Mouse (Mus musculus) limb, embryonic 12.5 days (tissue): ENCODE measurements around the gene Ttc4. TPM values are rescaled to one million over a fixed set of nuclear protein-coding genes. Genes with fewer than 3 reads are reported as not detected.

Experiments used
- ATAC-seq: fragments of 200-750 bp; cut with Nextera tagmentation; 2 replicates; pipeline ENCODE4 v1.8.0; 2017; ENCODE audit warnings: low read depth, moderate TSS enrichment; ENCODE audit not compliant: insufficient number of reproducible peaks, insufficient read depth, low FRiP score, low TSS enrichment
- H3K27ac ChIP-seq: fragments of 300-500 bp; sonication (generic); 2 replicates; pipeline ENCODE4 v1.5.1; 2016; ENCODE audit warnings: mild to moderate bottlenecking, moderate library complexity
- H3K27me3 ChIP-seq: fragments of 300-500 bp; sonication (generic); 2 replicates; pipeline ENCODE4 v1.6.1; 2016; ENCODE audit warnings: mild to moderate bottlenecking, moderate library complexity
- H3K36me3 ChIP-seq: fragments of 300-500 bp; sonication (generic); 2 replicates; pipeline ENCODE4 v1.6.1; 2016; ENCODE audit warnings: mild to moderate bottlenecking, moderate library complexity
- H3K4me1 ChIP-seq: fragments of 300-500 bp; sonication (generic); replicated peaks from 2 replicates; pipeline ENCODE4 v1.6.1; 2016
- H3K4me2 ChIP-seq: fragments of 300-500 bp; sonication (generic); 2 replicates; pipeline ENCODE4 v1.6.1; 2016; ENCODE audit warnings: mild to moderate bottlenecking, moderate library complexity
- H3K4me3 ChIP-seq: fragments of 300-500 bp; sonication (generic); replicated peaks from 2 replicates; pipeline ENCODE4 v1.5.1; 2016; ENCODE audit warnings: mild to moderate bottlenecking
- H3K9ac ChIP-seq: fragments of 300-500 bp; sonication (generic); replicated peaks from 2 replicates; pipeline ENCODE4 v1.6.1; 2016; ENCODE audit warnings: mild to moderate bottlenecking, moderate library complexity
- H3K9me3 ChIP-seq: fragments of 300-500 bp; sonication (generic); 2 replicates; pipeline ENCODE4 v1.6.1; 2016; ENCODE audit warnings: mild to moderate bottlenecking, moderate library complexity
- WGBS: fragments of 180-500 bp; shearing (Covaris S2); methylation state at CpG from one replicate; pipeline ENCODE4 v1.1.7; 2016; 5-methylcytosine and 5-hydroxymethylcytosine counted together
- polyA plus RNA-seq: library from polyadenylated mRNA; unstranded; fragments of >200 nt; fragmentation: Nextera tagmentation; extraction: Ambion mirVana; gene quantifications from 2 replicates; pipeline ENCODE4 v1.2.1, GENCODE M21; 2016

Ttc4 gene
- polyA plus RNA-seq, 1 experiment from 2014 or later: 107 TPM

GRCm38 (mm10) chr4:106652546-106652945, 26.2 kb downstream of the Ttc4 start:
- H3K4me3 ChIP-seq: no peak overlapping the region
- no peak for ATAC-seq
- H3K27me3 ChIP-seq: peaks cover 2% of the 10 kb centered on the region; the same call in 1 of the 2 replicates
- H3K36me3 ChIP-seq: peaks cover 41% of the 10 kb centered on the region
- WGBS: 94% methylated on average over 3 of the region's 3 CpGs
- peaks cover 7% of the 10 kb centered on the region; the same call in 1 of the 2 replicates for H3K4me1 ChIP-seq
- H3K9me3 ChIP-seq: no peaks in the 10 kb centered on the region
- H3K9ac ChIP-seq: no peak overlapping the region
- H3K4me2 ChIP-seq: no peak overlapping the region
- H3K27ac ChIP-seq: no peak overlapping the region

GRCm38 (mm10) chr4:106650833-106651527, 27.8 kb downstream of the Ttc4 start, which contains the start of gene Pars2:
Gene Pars2 (plus strand): TSS chr4:106651069.
- Histone ChIP-seq H3K4me1 (peaks cover 16% of the 10 kb centered on the region), H3K4me2 (peak within 1 kb of the TSS; percentile 62), H3K4me3 (peak within 1 kb of the TSS; percentile 57), H3K9me3 (no peaks in the 10 kb centered on the region), H3K9ac (peak within 1 kb of the TSS; percentile 68), H3K27me3 (peaks cover 4% of the 10 kb centered on the region; the same call in 1 of the 2 replicates), H3K27ac (peak within 1 kb of the TSS; percentile 85), H3K36me3 (peaks cover 26% of the 10 kb centered on the region)
- WGBS: 4% methylated on average over 40 of the region's 40 CpGs
- ATAC-seq: peak; percentile 93

- no peaks in the 10 kb centered on the region for H3K36me3 ChIP-seq
- peaks cover 41% of the 10 kb centered on the region for H3K4me1 ChIP-seq
- WGBS: 68% methylated on average over 6 of the region's 6 CpGs
- H3K27me3 ChIP-seq: peaks cover 4% of the 10 kb centered on the region; the same call in 1 of the 2 replicates
- H3K9ac ChIP-seq: no peak overlapping the region
- no peaks in the 10 kb centered on the region for H3K9me3 ChIP-seq
- no peak overlapping the region for H3K4me2 ChIP-seq
- ATAC-seq: no peak
- no peak overlapping the region for H3K27ac ChIP-seq
- no peak overlapping the region for H3K4me3 ChIP-seq
Observed at GRCm38 (mm10) chr4:106647137-106647536, 31.6 kb downstream of the Ttc4 start.

DNA sequence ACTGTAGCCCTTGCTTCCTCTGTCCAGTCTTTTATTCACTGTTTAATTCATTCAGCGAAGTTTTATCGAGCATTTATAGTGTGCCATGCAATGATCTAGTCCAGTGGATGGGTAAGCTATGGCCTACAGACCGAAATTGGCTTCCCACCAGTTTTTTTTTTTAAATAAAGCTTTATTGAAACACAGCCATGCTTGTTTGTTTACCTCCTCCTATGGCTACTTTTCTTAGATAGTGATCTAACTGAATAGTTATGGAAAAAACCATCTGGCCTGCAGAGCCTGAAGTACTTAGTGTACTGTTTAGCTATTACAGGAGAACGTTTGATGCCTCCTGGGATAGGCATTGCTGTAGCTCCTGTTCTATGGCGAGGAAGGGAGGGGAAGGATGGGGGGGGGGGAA, 32.9 kb downstream of the Ttc4 start:
- 72% methylated on average over 5 of the region's 5 CpGs for WGBS
- no peak overlapping the region for H3K4me3 ChIP-seq

GRCm38 (mm10) chr4:106644218-106644610, 34.5 kb downstream of the Ttc4 start:
- Histone ChIP-seq H3K9me3 (peaks cover 5% of the 10 kb centered on the region; the same call in 1 of the 2 replicates), H3K4me2 (peak overlapping the region; percentile 41), H3K9ac (0 out of 2 replicates have a peak overlapping the region, but pooled peaks have one; percentile 31), H3K4me1 (peaks cover 34% of the 10 kb centered on the region), H3K4me3 (no peak overlapping the region), H3K36me3 (no peaks in the 10 kb centered on the region), H3K27ac (peak overlapping the region; percentile 87), H3K27me3 (peaks cover 4% of the 10 kb centered on the region; the same call in 1 of the 2 replicates)
- 68% methylated on average over 6 of the region's 6 CpGs for WGBS
- ATAC-seq: no peak

More for the DNA sequence above, 32.9 kb downstream of the Ttc4 start:
- Histone ChIP-seq H3K36me3 (no peaks in the 10 kb centered on the region), H3K27me3 (peaks cover 4% of the 10 kb centered on the region; the same call in 1 of the 2 replicates), H3K27ac (no peak overlapping the region), H3K4me2 (no peak overlapping the region), H3K9me3 (no peaks in the 10 kb centered on the region), H3K4me1 (peaks cover 34% of the 10 kb centered on the region), H3K9ac (no peak overlapping the region)
- ATAC-seq: no peak

- H3K4me2 ChIP-seq: peak overlapping the region; percentile 41
- peak; percentile 73; the same call in 1 of the 2 replicates for ATAC-seq
- peaks cover 4% of the 10 kb centered on the region; the same call in 1 of the 2 replicates for H3K27me3 ChIP-seq
- peaks cover 5% of the 10 kb centered on the region; the same call in 1 of the 2 replicates for H3K9me3 ChIP-seq
- no peak overlapping the region for H3K4me3 ChIP-seq
- H3K27ac ChIP-seq: peak overlapping the region; percentile 87
- peaks cover 34% of the 10 kb centered on the region for H3K4me1 ChIP-seq
- WGBS: 13% methylated on average over 8 of the region's 8 CpGs
- H3K36me3 ChIP-seq: no peaks in the 10 kb centered on the region
- H3K9ac ChIP-seq: 0 out of 2 replicates have a peak overlapping the region, but pooled peaks have one; percentile 23
Observed at GRCm38 (mm10) chr4:106643483-106644217, 35.1 kb downstream of the Ttc4 start.

DNA sequence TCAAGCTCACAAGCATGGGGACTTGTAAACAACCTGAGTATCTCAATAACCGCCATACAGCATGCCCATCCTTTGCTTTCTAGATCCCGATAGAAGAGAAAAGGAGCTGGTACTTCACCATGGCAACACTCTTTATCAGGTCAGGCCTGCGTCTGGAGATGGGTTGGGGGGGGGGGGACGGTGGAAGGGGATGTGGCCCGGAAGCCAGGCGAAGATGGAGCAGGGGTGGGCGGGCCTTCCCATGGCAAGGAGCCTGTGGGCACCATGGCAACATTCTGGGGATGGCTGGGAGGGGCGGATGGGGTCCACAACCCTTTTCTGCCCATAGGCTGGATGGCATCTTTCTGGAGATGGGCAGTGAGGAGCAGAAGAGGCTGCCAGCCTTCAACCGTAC, 44.7 kb downstream of the Ttc4 start:
- ATAC-seq: no peak

DNA sequence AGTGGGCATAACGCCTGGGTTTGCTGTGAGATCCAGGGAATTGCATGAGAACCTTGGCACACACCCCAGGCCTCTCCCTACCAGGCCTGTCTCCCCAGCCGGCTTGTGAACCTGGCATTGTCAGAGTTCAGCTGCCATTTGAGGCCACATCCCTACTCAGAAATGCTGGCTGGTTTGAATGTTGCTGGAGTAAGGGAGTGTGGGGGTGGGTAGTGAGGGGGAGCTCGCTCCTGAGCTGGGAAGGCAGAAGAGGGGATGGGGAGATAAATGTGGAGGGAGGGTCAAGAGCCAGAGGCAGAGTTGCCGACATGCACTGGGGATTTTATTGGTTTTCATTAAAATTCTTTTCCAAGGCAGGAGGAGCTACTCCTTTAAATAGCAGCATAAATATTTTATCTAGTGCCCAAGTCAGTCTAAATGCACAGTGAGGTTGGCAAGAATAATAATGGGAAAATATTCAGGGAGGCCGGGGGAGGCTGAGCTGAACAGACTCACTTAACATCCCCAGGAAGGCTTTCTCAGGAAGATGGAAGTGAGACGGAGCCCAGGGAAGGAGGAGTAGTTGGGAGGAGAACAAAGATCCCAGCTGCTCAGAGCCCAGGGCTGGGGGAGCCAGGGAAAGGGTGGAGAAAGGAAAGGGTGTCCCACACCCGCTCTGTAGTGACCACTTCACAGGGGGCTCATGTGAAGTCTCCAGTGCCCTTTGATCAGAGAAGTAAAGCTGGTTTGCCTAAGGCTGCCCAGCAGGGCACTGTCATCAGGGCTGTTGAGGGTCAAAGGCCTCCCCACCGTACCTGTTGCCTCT, 45.3 kb downstream of the Ttc4 start:
- H3K9me3 ChIP-seq: no peaks in the 10 kb centered on the region
- WGBS: 25% methylated on average over 8 of the region's 8 CpGs
- peak overlapping the region; percentile 56 for H3K27ac ChIP-seq
- H3K9ac ChIP-seq: no peak overlapping the region
- no peak for ATAC-seq
- H3K4me2 ChIP-seq: no peak overlapping the region
- no peaks in the 10 kb centered on the region for H3K36me3 ChIP-seq
- H3K4me3 ChIP-seq: no peak overlapping the region
- peaks cover 6% of the 10 kb centered on the region for H3K27me3 ChIP-seq
- peaks cover 25% of the 10 kb centered on the region for H3K4me1 ChIP-seq

More for the DNA sequence above, 44.7 kb downstream of the Ttc4 start:
- Histone ChIP-seq H3K9ac (no peak overlapping the region), H3K4me1 (peaks cover 25% of the 10 kb centered on the region), H3K27ac (peak overlapping the region; percentile 56), H3K4me2 (no peak overlapping the region), H3K9me3 (no peaks in the 10 kb centered on the region; the same call in 1 of the 2 replicates), H3K27me3 (peaks cover 6% of the 10 kb centered on the region), H3K36me3 (no peaks in the 10 kb centered on the region), H3K4me3 (no peak overlapping the region)
- WGBS: 47% methylated on average over 9 of the region's 9 CpGs

DNA sequence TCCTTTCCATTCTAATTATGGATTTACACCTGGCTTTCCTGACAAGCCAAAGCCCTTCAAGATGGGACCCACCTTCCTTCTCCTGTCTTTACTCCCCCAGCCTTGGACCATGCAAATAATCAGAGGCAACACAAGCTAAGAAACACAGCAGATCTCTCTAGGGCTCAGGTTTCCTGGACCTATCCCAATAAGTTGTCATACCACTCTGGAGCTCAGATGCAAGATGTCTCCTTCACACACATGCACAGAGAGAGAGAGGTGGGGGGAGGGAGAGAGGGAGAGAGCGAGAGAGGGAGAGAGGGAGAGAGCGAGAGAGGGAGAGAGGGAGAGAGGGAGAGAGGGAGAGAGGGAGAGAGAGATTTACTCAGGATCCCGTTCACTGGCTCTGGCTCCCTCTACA, 46.4 kb downstream of the Ttc4 start:
- H3K27me3 ChIP-seq: peaks cover 10% of the 10 kb centered on the region
- peaks cover 25% of the 10 kb centered on the region for H3K4me1 ChIP-seq
- H3K27ac ChIP-seq: no peak overlapping the region
- no peak overlapping the region for H3K4me3 ChIP-seq
- WGBS: 86% methylated on average over 1 of the region's 3 CpGs
- H3K9ac ChIP-seq: no peak overlapping the region
- no peaks in the 10 kb centered on the region for H3K9me3 ChIP-seq
- no peaks in the 10 kb centered on the region for H3K36me3 ChIP-seq
- H3K4me2 ChIP-seq: no peak overlapping the region
- ATAC-seq: no peak

- H3K9ac ChIP-seq: 0 out of 2 replicates have a peak overlapping the region, but pooled peaks have one; percentile 34
Observed at GRCm38 (mm10) chr4:106630333-106631220, 48.2 kb downstream of the Ttc4 start.

More at GRCm38 (mm10) chr4:106630333-106631220, 48.2 kb downstream of the Ttc4 start:
- peak; percentile 59 for ATAC-seq
- peak overlapping the region; percentile 56; the same call in 1 of the 2 replicates for H3K27ac ChIP-seq
- no peaks in the 10 kb centered on the region for H3K36me3 ChIP-seq
- peak overlapping the region; percentile 33 for H3K4me2 ChIP-seq
- H3K4me1 ChIP-seq: peaks cover 39% of the 10 kb centered on the region
- WGBS: 17% methylated on average over 14 of the region's 14 CpGs
- no peak overlapping the region for H3K4me3 ChIP-seq
- peaks cover 16% of the 10 kb centered on the region for H3K27me3 ChIP-seq
- H3K9me3 ChIP-seq: no peaks in the 10 kb centered on the region
